Mouse (Mus musculus) kidney, embryonic 16.5 days (tissue): ENCODE results near the gene Rab14. TPM values are rescaled to one million over a fixed set of nuclear protein-coding genes. Genes with fewer than 3 reads are reported as not detected.

Experiments
- ATAC-seq: fragments of 200-750 bp; cut with Nextera tagmentation; 2 replicates; pipeline ENCODE4 v1.8.0; 2017; ENCODE audit warnings: moderate TSS enrichment; ENCODE audit not compliant: low FRiP score, low TSS enrichment
- H3K27ac ChIP-seq: fragments of 300-500 bp; sonication (generic); 2 replicates; pipeline ENCODE4 v1.5.1; 2014; ENCODE audit warnings: low read length
- H3K27me3 ChIP-seq: fragments of 300-500 bp; sonication (generic); 2 replicates; pipeline ENCODE4 v1.6.1; 2014; ENCODE audit warnings: low read length, control low read depth, mixed read lengths; ENCODE audit not compliant: insufficient read depth
- H3K36me3 ChIP-seq: fragments of 300-500 bp; sonication (generic); 2 replicates; pipeline ENCODE4 v1.6.1; 2014; ENCODE audit warnings: low read length, control low read depth, mixed read lengths; ENCODE audit not compliant: insufficient read depth
- H3K4me1 ChIP-seq: fragments of 300-500 bp; sonication (generic); 2 replicates; pipeline ENCODE4 v1.6.1; 2014; ENCODE audit warnings: low read length, control low read depth, mixed read lengths; ENCODE audit not compliant: insufficient read depth
- H3K4me2 ChIP-seq: fragments of 300-500 bp; sonication (generic); replicated peaks from 2 replicates; pipeline ENCODE4 v1.6.1; 2014; ENCODE audit warnings: low read depth, low read length
- H3K4me3 ChIP-seq: fragments of 300-500 bp; sonication (generic); 2 replicates; pipeline ENCODE4 v1.5.1; 2014; ENCODE audit warnings: mild to moderate bottlenecking, low read length
- H3K9ac ChIP-seq: fragments of 300-500 bp; sonication (generic); replicated peaks from 2 replicates; pipeline ENCODE4 v1.6.1; 2014; ENCODE audit warnings: low read length
- H3K9me3 ChIP-seq: fragments of 300-500 bp; sonication (generic); 2 replicates; pipeline ENCODE4 v1.6.1; 2016; ENCODE audit warnings: low read length, control low read depth
- WGBS: fragments of 180-500 bp; shearing (Covaris S2); extraction: QIAGEN DNeasy Blood & Tissue Kit; methylation state at CpG from one replicate; pipeline ENCODE4 v1.1.7; 2014; 5-methylcytosine and 5-hydroxymethylcytosine counted together
- polyA plus RNA-seq: library from polyadenylated mRNA; unstranded; fragments of >200 nt; fragmentation: Nextera tagmentation; extraction: Ambion mirVana; gene quantifications from 2 replicates; pipeline ENCODE4 v1.2.1, GENCODE M21; 2015

Gene Rab14
- polyA plus RNA-seq, 1 experiment from 2014 or later, result 309 TPM

GRCm38 (mm10) chr2:35161846-35162488, 39.0 kb downstream of the Rab14 start:
- Histone ChIP-seq H3K9me3 (no peaks in the 10 kb centered on the region), H3K4me2 (no peak overlapping the region), H3K36me3 (peaks cover 62% of the 10 kb centered on the region), H3K27me3 (no peaks in the 10 kb centered on the region), H3K9ac (no peak overlapping the region), H3K4me3 (no peak overlapping the region), H3K27ac (no peak overlapping the region), H3K4me1 (no peaks in the 10 kb centered on the region)
- ATAC-seq, result no peak
- WGBS, result 83% methylated on average over 4 of the region's 4 CpGs

- Histone ChIP-seq H3K4me1 (no peaks in the 10 kb centered on the region), H3K9ac (no peak overlapping the region), H3K4me2 (no peak overlapping the region), H3K27ac (no peak overlapping the region), H3K27me3 (no peaks in the 10 kb centered on the region), H3K9me3 (no peaks in the 10 kb centered on the region), H3K4me3 (no peak overlapping the region), H3K36me3 (peaks cover 62% of the 10 kb centered on the region)
- ATAC-seq, result no peak
- WGBS, result 35% methylated on average over 5 of the region's 5 CpGs
Measured at GRCm38 (mm10) chr2:35160206-35160605, 40.7 kb downstream of the Rab14 start.

GRCm38 (mm10) chr2:35158358-35158757, 42.6 kb downstream of the Rab14 start:
- H3K27ac ChIP-seq, result no peak overlapping the region
- H3K4me1 ChIP-seq, result no peaks in the 10 kb centered on the region
- no peaks in the 10 kb centered on the region for H3K27me3 ChIP-seq
- WGBS, result 92% methylated on average over 3 of the region's 3 CpGs
- no peak overlapping the region for H3K4me3 ChIP-seq
- peaks cover 60% of the 10 kb centered on the region for H3K36me3 ChIP-seq
- H3K4me2 ChIP-seq, result no peak overlapping the region
- ATAC-seq, result no peak
- H3K9me3 ChIP-seq, result no peaks in the 10 kb centered on the region
- no peak overlapping the region for H3K9ac ChIP-seq

GRCm38 (mm10) chr2:35157836-35158235, 43.1 kb downstream of the Rab14 start:
- no peak overlapping the region for H3K9ac ChIP-seq
- no peak overlapping the region for H3K27ac ChIP-seq
- WGBS, result 90% methylated on average over 7 of the region's 7 CpGs
- peaks cover 59% of the 10 kb centered on the region for H3K36me3 ChIP-seq
- ATAC-seq, result no peak
- H3K4me2 ChIP-seq, result no peak overlapping the region
- H3K4me1 ChIP-seq, result no peaks in the 10 kb centered on the region
- H3K4me3 ChIP-seq, result no peak overlapping the region
- H3K9me3 ChIP-seq, result no peaks in the 10 kb centered on the region
- no peaks in the 10 kb centered on the region for H3K27me3 ChIP-seq

- 84% methylated on average over 2 of the region's 2 CpGs for WGBS
- no peak overlapping the region for H3K27ac ChIP-seq
- H3K4me2 ChIP-seq, result no peak overlapping the region
- no peaks in the 10 kb centered on the region for H3K4me1 ChIP-seq
- no peaks in the 10 kb centered on the region for H3K9me3 ChIP-seq
- H3K36me3 ChIP-seq, result peaks cover 61% of the 10 kb centered on the region
- no peak overlapping the region for H3K4me3 ChIP-seq
- no peak for ATAC-seq
- no peaks in the 10 kb centered on the region for H3K27me3 ChIP-seq
- no peak overlapping the region for H3K9ac ChIP-seq
Measured at GRCm38 (mm10) chr2:35156985-35157384, 43.9 kb downstream of the Rab14 start.

GRCm38 (mm10) chr2:35153844-35154554, 46.9 kb downstream of the Rab14 start:
- Histone ChIP-seq H3K27me3 (no peaks in the 10 kb centered on the region), H3K4me2 (no peak overlapping the region), H3K9ac (no peak overlapping the region), H3K4me3 (no peak overlapping the region), H3K9me3 (no peaks in the 10 kb centered on the region), H3K36me3 (peaks cover 72% of the 10 kb centered on the region), H3K27ac (no peak overlapping the region), H3K4me1 (no peaks in the 10 kb centered on the region)
- no peak for ATAC-seq
- 88% methylated on average over 8 of the region's 8 CpGs for WGBS

- no peak for ATAC-seq
- Histone ChIP-seq H3K9ac (no peak overlapping the region), H3K27me3 (no peaks in the 10 kb centered on the region), H3K9me3 (no peaks in the 10 kb centered on the region), H3K36me3 (peaks cover 70% of the 10 kb centered on the region), H3K4me2 (no peak overlapping the region), H3K4me3 (no peak overlapping the region), H3K27ac (no peak overlapping the region), H3K4me1 (no peaks in the 10 kb centered on the region)
- WGBS, result 77% methylated on average over 6 of the region's 6 CpGs
Measured at GRCm38 (mm10) chr2:35153179-35153578, 47.7 kb downstream of the Rab14 start.

GRCm38 (mm10) chr2:35151303-35151882, 49.5 kb downstream of the Rab14 start:
- Histone ChIP-seq H3K9me3 (no peaks in the 10 kb centered on the region), H3K27ac (no peak overlapping the region), H3K36me3 (peaks cover 73% of the 10 kb centered on the region), H3K27me3 (no peaks in the 10 kb centered on the region), H3K9ac (no peak overlapping the region), H3K4me3 (no peak overlapping the region), H3K4me1 (no peaks in the 10 kb centered on the region), H3K4me2 (no peak overlapping the region)
- ATAC-seq, result no peak
- 98% methylated on average over 13 of the region's 13 CpGs for WGBS

- ATAC-seq, result no peak
- H3K4me3 ChIP-seq, result no peak overlapping the region
- no peaks in the 10 kb centered on the region for H3K27me3 ChIP-seq
- no peaks in the 10 kb centered on the region for H3K9me3 ChIP-seq
- H3K9ac ChIP-seq, result no peak overlapping the region
- H3K4me1 ChIP-seq, result no peaks in the 10 kb centered on the region
- H3K27ac ChIP-seq, result no peak overlapping the region
- peaks cover 75% of the 10 kb centered on the region for H3K36me3 ChIP-seq
- H3K4me2 ChIP-seq, result no peak overlapping the region
- WGBS, result 94% methylated on average over 10 of the region's 10 CpGs
Measured at GRCm38 (mm10) chr2:35148806-35149205, 52.1 kb downstream of the Rab14 start.

- no peak overlapping the region for H3K4me3 ChIP-seq
- H3K27me3 ChIP-seq, result no peaks in the 10 kb centered on the region
- H3K36me3 ChIP-seq, result peaks cover 59% of the 10 kb centered on the region
- no peaks in the 10 kb centered on the region for H3K9me3 ChIP-seq
- no peak overlapping the region for H3K27ac ChIP-seq
- ATAC-seq, result no peak
- H3K4me2 ChIP-seq, result no peak overlapping the region
- H3K9ac ChIP-seq, result no peak overlapping the region
- H3K4me1 ChIP-seq, result no peaks in the 10 kb centered on the region
- WGBS, result 94% methylated on average over 3 of the region's 3 CpGs
Measured at GRCm38 (mm10) chr2:35141673-35142072, 59.2 kb downstream of the Rab14 start.
